In the genomic region with DNA sequence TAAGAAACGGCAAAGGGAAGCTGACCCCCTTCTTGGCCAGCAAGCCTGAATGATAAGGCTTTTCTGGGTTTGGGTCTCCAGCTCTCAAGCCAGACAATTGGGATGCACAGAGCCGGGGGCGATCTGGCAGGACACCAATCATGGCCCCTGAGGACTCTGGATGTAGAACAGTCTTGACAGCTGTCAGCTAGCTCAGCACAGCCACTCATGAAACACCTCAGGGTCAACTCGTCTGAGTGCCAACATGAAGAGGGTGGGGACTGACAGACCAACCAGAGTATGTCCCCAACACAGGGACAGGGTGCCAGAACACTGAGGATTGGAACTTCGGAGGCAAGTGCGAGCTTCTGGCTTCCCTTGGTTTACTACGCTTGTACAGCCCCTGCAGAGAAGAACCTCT, we compare ENCODE assay signal across 22 mouse cellular contexts. TPM values are rescaled to one million over a fixed set of nuclear protein-coding genes. Genes with fewer than 3 reads are reported as not detected.
DNase-seq lines count a peak whose midpoint lies in the region; ATAC-seq and TF ChIP-seq lines count a peak whose summit lies in the region.
"Had no signal": no experiment of that assay in that cellular context is flagged by ENCODE, and none has a peak within 500 bp of the region (broad histone marks: within the 10 kb centered on the region; RNA-seq: fewer than 3 reads in every experiment).

No protein-coding gene starts in this region.

- no peaks in the 10 kb centered on the region for H3K79me2 ChIP-seq in CH12.LX (replicated peaks; ENCODE audit: control insufficient read depth, extremely low read depth, insufficient read depth, poor library complexity, severe bottlenecking)

- no peaks in the 10 kb centered on the region for H3K36me3 ChIP-seq in heart, embryonic 11.5 days (ENCODE audit: control insufficient read depth, insufficient read depth, low read length)
- peaks cover 0 to 9% of the 10 kb centered on the region in 2 experiments for H3K36me3 ChIP-seq in CH12.LX (replicated peaks in 1 of 2; ENCODE audit: control insufficient read depth in 1 of 2, insufficient read depth in 1 of 2, low read length in 1 of 2)
- H3K36me3 ChIP-seq: heart, embryonic 12.5 days; liver, embryonic 13.5 days; midbrain, embryonic 10.5 days; stomach, embryonic 15.5 days had no signal

- no peak overlapping the region for H3K9ac ChIP-seq in heart, embryonic 11.5 days (ENCODE audit: low read depth, low read length)
- no peak overlapping the region for H3K9ac ChIP-seq in CH12.LX (ENCODE audit: insufficient read depth, low read depth)
- H3K9ac ChIP-seq: forebrain, embryonic 13.5 days; heart, embryonic 12.5 days; liver, embryonic 13.5 days; stomach, embryonic 15.5 days had no signal

- no peaks in the 10 kb centered on the region for H3K27me3 ChIP-seq in heart, embryonic 11.5 days (ENCODE audit: control insufficient read depth, insufficient read depth, low read length)
- no peaks in the 10 kb centered on the region for H3K27me3 ChIP-seq in CH12.LX (replicated peaks)
- H3K27me3 ChIP-seq: forebrain, embryonic 13.5 days; heart, embryonic 12.5 days; liver, embryonic 13.5 days; Patski; stomach, embryonic 15.5 days had no signal

- in situ Hi-C loops in CH12.LX (cut with MboI; ENCODE audit: low pct_ligation_motif_present, low pct_unique_long_range_greater_than_20kb, low sequenced_read_pairs): no loop called here

- DNase-seq in heart, postnatal 36 days: no peak
- peak; percentile 49 for DNase-seq in left cerebral cortex, postnatal 4 days
- no peak for DNase-seq in left cerebral cortex, postnatal 14 days (ENCODE audit: low spot score in 2 of 2)
- no peak for DNase-seq in CH12.LX (ENCODE audit: extremely low read depth)
- DNase-seq in lung, postnatal 14 days: peak; percentile 44
- no peak for DNase-seq in gastrocnemius, adult 18-20 months (ENCODE audit: low spot score)
- DNase-seq: adrenal gland, postnatal 36 days; cerebellum, adult 18-20 months; cerebellum, postnatal 25 days; gastrocnemius, adult 2 months; kidney, postnatal 25 days; liver, embryonic 13.5 days; thymus, adult 2 months had no signal

- H3K4me1 ChIP-seq in heart, embryonic 11.5 days (ENCODE audit: control insufficient read depth, insufficient read depth, low read length): 0 out of 2 replicates have a peak, but pooled peaks cover 4% of the 10 kb centered on the region
- peaks cover 20 to 61% of the 10 kb centered on the region in 2 experiments for H3K4me1 ChIP-seq in CH12.LX (ENCODE audit: control insufficient read depth in 1 of 2, insufficient read depth in 2 of 2)
- H3K4me1 ChIP-seq: forebrain, embryonic 13.5 days had no signal

- ATAC-seq in heart, embryonic 11.5 days (replicated peaks; ENCODE audit: insufficient number of reproducible peaks, low FRiP score, low TSS enrichment): no peak
- ATAC-seq: CD4-positive, CD25-positive, alpha-beta regulatory T cell, adult 4 months; forebrain, embryonic 13.5 days; intestine, postnatal 0 days; midbrain, embryonic 16.5 days; Patski had no signal

- 46% methylated on average over 7 of the region's 7 CpGs for WGBS in heart, embryonic 11.5 days (ENCODE audit: insufficient replicate concordance)

- TF ChIP-seq CTCF in CH12.LX (conservative IDR thresholded peaks at IDR 0.05 in 1 of 2, IDR thresholded peaks at IDR 0.05 in 1 of 2; ENCODE audit: low read depth in 2 of 2, low read length in 2 of 2): no peak

- dilution Hi-C loops in CH12.LX (cut with MboI; ENCODE audit: extremely low pct_ligation_motif_present, extremely low pct_unique_long_range_greater_than_20kb, low sequenced_read_pairs): no loop called here

- 0 out of 2 replicates have a peak overlapping the region, but pooled peaks have one; percentile 12 for H3K27ac ChIP-seq in heart, embryonic 11.5 days (ENCODE audit: low read depth, low read length)
- peak overlapping the region; percentile 18; the same call in 1 of the 2 replicates for H3K27ac ChIP-seq in CH12.LX (ENCODE audit: insufficient read depth, low read depth)
- H3K27ac ChIP-seq: forebrain, embryonic 13.5 days; gastrocnemius, adult 2 months; liver, embryonic 13.5 days; midbrain, embryonic 10.5 days had no signal

- no peak for TF ChIP-seq POLR2A in CH12.LX (IDR thresholded peaks at IDR 0.05; ENCODE audit: low read depth, low read length)

- H3K4me3 ChIP-seq in heart, embryonic 11.5 days (ENCODE audit: low read depth, low read length): no peak overlapping the region
- H3K4me3 ChIP-seq in CH12.LX (replicated peaks in 1 of 3; ENCODE audit: low read depth in 2 of 3, low read length in 2 of 3, poor library complexity in 1 of 3): no peak overlapping the region
- H3K4me3 ChIP-seq: forebrain, embryonic 13.5 days; gastrocnemius, adult 2 months; heart, embryonic 12.5 days; liver, embryonic 13.5 days; midbrain, embryonic 10.5 days; stomach, embryonic 15.5 days had no signal

- H3K4me2 ChIP-seq in heart, embryonic 11.5 days: no peak overlapping the region
- no peak overlapping the region for H3K4me2 ChIP-seq in CH12.LX (ENCODE audit: insufficient read depth, low read depth, poor library complexity, severe bottlenecking)
- H3K4me2 ChIP-seq: forebrain, embryonic 13.5 days; heart, embryonic 12.5 days; liver, embryonic 13.5 days; stomach, embryonic 15.5 days had no signal

- intact Hi-C loops in heart, postnatal 36 days (cut with DNase I): no loop called here
- intact Hi-C loops in left cerebral cortex, postnatal 4 days (cut with DNase I): no loop called here
- intact Hi-C loops in left cerebral cortex, postnatal 14 days (cut with DNase I): no loop called here

- no peaks in the 10 kb centered on the region for H3K9me3 ChIP-seq in heart, embryonic 11.5 days (replicated peaks; ENCODE audit: control insufficient read depth, low read length)
- H3K9me3 ChIP-seq in CH12.LX (replicated peaks; ENCODE audit: low read length): peaks cover 5% of the 10 kb centered on the region
- H3K9me3 ChIP-seq: forebrain, embryonic 13.5 days; liver, embryonic 13.5 days; stomach, embryonic 15.5 days had no signal

- TF ChIP-seq EP300 in CH12.LX (IDR thresholded peaks at IDR 0.05; ENCODE audit: low read length): no peak

- no peak for TF ChIP-seq RAD21 in CH12.LX (IDR thresholded peaks at IDR 0.05; ENCODE audit: low read depth, low read length)

TF ChIP-seq in CH12.LX, 34 proteins besides CTCF, POLR2A, EP300 and RAD21:
- TF ChIP-seq JUND (conservative IDR thresholded peaks at IDR 0.05; ENCODE audit: low read depth, low read length): no peak
- TF ChIP-seq IRF4 (IDR thresholded peaks at IDR 0.05; ENCODE audit: low read depth, low read length): no peak
- no peak for TF ChIP-seq ZMIZ1 (IDR thresholded peaks at IDR 0.05; ENCODE audit: low read depth, low read length)
- TF ChIP-seq KAT2A (IDR thresholded peaks at IDR 0.05; ENCODE audit: insufficient replicate concordance, low read length): no peak
- TF ChIP-seq PAX5 (IDR thresholded peaks at IDR 0.05; ENCODE audit: low read length): no peak
- no peak for TF ChIP-seq ELF1 (IDR thresholded peaks at IDR 0.05; ENCODE audit: low read depth, low read length)
- no peak for TF ChIP-seq HCFC1 (IDR thresholded peaks at IDR 0.05; ENCODE audit: low read depth, low read length)
- no peak for TF ChIP-seq ZNF384 (IDR thresholded peaks at IDR 0.05; ENCODE audit: low read depth, low read length)
- TF ChIP-seq E2F4 (IDR thresholded peaks at IDR 0.05; ENCODE audit: insufficient replicate concordance, low read depth, low read length): no peak

RNA-seq across cellular contexts. Expression of a gene that starts 7.9 kb away (rescaled TPM):
- 1.3 and 1.5 TPM in 2 replicates for polyA plus RNA-seq in heart, embryonic 11.5 days (2014; fragmentation: Nextera tagmentation; extraction: Ambion mirVana)
- 10 to 100 TPM; 26.7 to 41.1 TPM for total RNA-seq in heart, postnatal 36 days (2021)
- 1 to 10 TPM; 1.2 to 1.5 TPM for total RNA-seq in left cerebral cortex, postnatal 4 days (2021)
- 1 to 10 TPM in 1 of 2 experiments, under 1 TPM in 1; 0.75 to 1.3 TPM for total RNA-seq in left cerebral cortex, postnatal 14 days (2021)
- total RNA-seq in CH12.LX (2012; rRNA removed) (1.3 and 2.8 TPM in 2 replicates), CH12.LX (2014; rRNA removed) (2.3 and 2.6 TPM in 2 replicates)
- polyA plus RNA-seq in CH12.LX (2012; ENCODE audit: insufficient read length, low read depth): 3.1 and 3.5 TPM in 2 replicates
- total RNA-seq in gastrocnemius, adult 18-20 months (2021): 10 to 100 TPM; 34.5 to 38.2 TPM

RNA-seq across cellular contexts. Expression of a gene that starts 39.8 kb away (rescaled TPM):
- polyA plus RNA-seq in heart, embryonic 11.5 days (2014; fragmentation: Nextera tagmentation; extraction: Ambion mirVana): 0.79 and 1.3 TPM in 2 replicates
- under 1 TPM; 0.11 TPM for total RNA-seq in heart, postnatal 36 days (2021)
- 1 to 10 TPM; 1.4 to 1.5 TPM for total RNA-seq in left cerebral cortex, postnatal 4 days (2021)
- total RNA-seq in left cerebral cortex, postnatal 14 days (2021): 1 to 10 TPM; 5.1 to 5.3 TPM
- total RNA-seq in CH12.LX (2012; rRNA removed) (0.38 and 1.4 TPM in 2 replicates), CH12.LX (2014; rRNA removed) (0.70 and 0.81 TPM in 2 replicates)
- polyA plus RNA-seq in CH12.LX (2012; ENCODE audit: insufficient read length, low read depth): 1.1 and 1.5 TPM in 2 replicates
- not detected for total RNA-seq in gastrocnemius, adult 18-20 months (2021)
- total RNA-seq: gastrocnemius, adult 2 months had no signal
- polyA plus RNA-seq: CD4-positive, CD25-positive, alpha-beta regulatory T cell, adult 4 months; Patski had no signal

Comparison
In these comparisons a context has a peak if more than half of its experiments do, and no peak if none do; other contexts are left out.
1. DNase-seq: peak in left cerebral cortex, postnatal 4 days (single experiment) and lung, postnatal 14 days (single experiment); none in heart, postnatal 36 days (0 of 2), left cerebral cortex, postnatal 14 days (0 of 2), CH12.LX (single experiment) and gastrocnemius, adult 18-20 months (single experiment).
2. RNA of a gene that starts 7.9 kb away (total RNA-seq): 26.7 to 41.1 TPM in heart, postnatal 36 days and 34.5 to 38.2 TPM in gastrocnemius, adult 18-20 months; 1.3 to 2.8 TPM in CH12.LX, 1.2 to 1.5 TPM in left cerebral cortex, postnatal 4 days and 0.75 to 1.3 TPM in left cerebral cortex, postnatal 14 days; every median in the first group is over 4 times any median in the second.